Mouse (Mus musculus) cerebellum, adult 2 months (tissue): ENCODE measurements around the gene Cdk8.

Experiments used
- CTCF ChIP-seq: fragments of 200-500 bp; IDR thresholded peaks from 2 replicates; pipeline ENCODE4 v1.5.1; 2011; ENCODE audit warnings: low read depth, mild to moderate bottlenecking, control low read depth, low read length, moderate library complexity, borderline replicate concordance; ENCODE audit not compliant: insufficient read depth
- POLR2A ChIP-seq: fragments of 200-500 bp; IDR thresholded peaks from 2 replicates; pipeline ENCODE4 v1.6.1; 2011; ENCODE audit warnings: low read length, control low read depth, borderline replicate concordance; ENCODE audit not compliant: insufficient read depth

- TF ChIP-seq POLR2A = no peak
- no peak for TF ChIP-seq CTCF
These were observed 97.9 kb downstream of the Cdk8 start for GRCm38 (mm10) chr5:146328941-146329340.
